ENCODE assay signal across 8 mouse cellular contexts in the genomic region with DNA sequence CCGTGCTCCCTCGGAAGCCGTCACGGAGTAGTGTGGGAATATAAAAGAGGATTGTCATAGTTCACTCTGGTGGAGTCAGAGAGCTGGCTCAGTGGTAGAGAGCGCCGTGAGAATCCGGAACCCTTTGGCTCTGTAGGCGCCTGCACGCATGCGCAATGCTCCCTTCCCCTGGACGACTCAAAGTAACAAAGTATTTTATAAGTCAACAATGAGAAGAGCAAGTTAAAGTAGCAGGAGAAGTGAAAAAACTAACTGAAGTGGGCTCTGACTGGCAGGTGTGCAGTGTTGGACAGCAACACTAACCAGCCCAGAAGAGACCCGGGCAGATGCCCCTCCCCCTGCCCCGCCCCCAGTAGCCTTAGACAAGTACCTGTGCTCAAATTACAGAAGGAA. TPM values are rescaled to one million over a fixed set of nuclear protein-coding genes. Genes with fewer than 3 reads are reported as not detected.
DNase-seq lines count a peak whose midpoint lies in the region; ATAC-seq lines count a peak whose summit lies in the region.

No protein-coding gene starts in this region.

- peak overlapping the region; percentile 47 for H3K4me2 ChIP-seq in intestine, embryonic 15.5 days (replicated peaks)

- H3K27ac ChIP-seq in intestine, embryonic 15.5 days = peak overlapping the region; percentile 51

- 0 out of 2 replicates have a peak, but pooled peaks cover 4% of the 10 kb centered on the region for H3K4me1 ChIP-seq in intestine, embryonic 15.5 days (replicated peaks)

- intact Hi-C loops in left cerebral cortex, postnatal 10 days (cut with DNase I) = no loop called here

- WGBS in intestine, embryonic 15.5 days = 9% methylated on average over 13 of the region's 13 CpGs

- H3K4me3 ChIP-seq in intestine, embryonic 15.5 days (replicated peaks) = peak overlapping the region; percentile 38

- H3K27me3 ChIP-seq in intestine, embryonic 15.5 days (replicated peaks) = no peaks in the 10 kb centered on the region

- no peaks in the 10 kb centered on the region for H3K9me3 ChIP-seq in intestine, embryonic 15.5 days

- no peaks in the 10 kb centered on the region for H3K36me3 ChIP-seq in intestine, embryonic 15.5 days

- H3K9ac ChIP-seq in intestine, embryonic 15.5 days = peak overlapping the region; percentile 30; the same call in 1 of the 2 replicates

- peak; percentile 70 to 90 for DNase-seq in adrenal gland, adult (ENCODE audit: inconsistent age in 2 of 2, low spot score in 1 of 2)
- peak; percentile 59 for DNase-seq in gastrocnemius, postnatal 10 days
- DNase-seq in left cerebral cortex, postnatal 10 days (ENCODE audit: extremely low spot score in 1 of 2, low spot score in 2 of 2) = peak; percentile 64 to 81
- DNase-seq in right cerebral cortex, postnatal 36 days (ENCODE audit: low spot score in 2 of 2) = peak; percentile 62 to 73

- ATAC-seq in common myeloid progenitor, adult 5-6 weeks (replicated peaks; ENCODE audit: low read depth, poor library complexity, severe bottlenecking) = 0 out of 2 replicates have a peak, but pooled peaks have one; percentile 50
- peak; percentile 93 for ATAC-seq in intestine, embryonic 15.5 days
- ATAC-seq in megakaryocyte progenitor cell, adult 5-6 weeks (replicated peaks; ENCODE audit: poor library complexity) = peak; percentile 31; the same call in 1 of the 2 replicates
- ATAC-seq in megakaryocyte-erythroid progenitor cell, adult 5-6 weeks (replicated peaks; ENCODE audit: low FRiP score, low TSS enrichment, poor library complexity, severe bottlenecking) = no peak

RNA-seq across cellular contexts. Expression of a gene that starts 31.5 kb away (rescaled TPM):
- total RNA-seq in common myeloid progenitor, adult 5-6 weeks (2017) = 144 and 156 TPM in 2 replicates
- total RNA-seq in gastrocnemius, postnatal 10 days (2021) = 100 to 1,000 TPM; 138 to 140 TPM
- polyA plus RNA-seq in intestine, embryonic 15.5 days (2015; fragmentation: Nextera tagmentation; extraction: Ambion mirVana) = 215 and 241 TPM in 2 replicates
- 100 to 1,000 TPM; 125 to 130 TPM for total RNA-seq in left cerebral cortex, postnatal 10 days (2021)
- total RNA-seq in megakaryocyte progenitor cell, adult 5-6 weeks (2015) = 112 and 117 TPM in 2 replicates
- 118 and 129 TPM in 2 replicates for total RNA-seq in megakaryocyte progenitor cell, adult 5-6 weeks (2017)
- total RNA-seq in megakaryocyte-erythroid progenitor cell, adult 5-6 weeks (2014; fragmentation: Nextera tagmentation) = 162 and 174 TPM in 2 replicates
- 182 and 194 TPM in 2 replicates for total RNA-seq in megakaryocyte-erythroid progenitor cell, adult 5-6 weeks (2017)

RNA-seq across cellular contexts. Expression of a gene that starts 34.0 kb away (rescaled TPM):
- 27.9 and 50.6 TPM in 2 replicates for total RNA-seq in common myeloid progenitor, adult 5-6 weeks (2017)
- total RNA-seq in gastrocnemius, postnatal 10 days (2021) = 1 to 10 TPM; 1.2 to 2.1 TPM
- 0.82 and 1.2 TPM in 2 replicates for polyA plus RNA-seq in intestine, embryonic 15.5 days (2015; fragmentation: Nextera tagmentation; extraction: Ambion mirVana)
- total RNA-seq in left cerebral cortex, postnatal 10 days (2021) = 1 to 10 TPM; 1.4 to 4.6 TPM
- total RNA-seq in megakaryocyte progenitor cell, adult 5-6 weeks (2015) = 25.8 and 27.1 TPM in 2 replicates
- 19.6 and 34.1 TPM in 2 replicates for total RNA-seq in megakaryocyte progenitor cell, adult 5-6 weeks (2017)
- total RNA-seq in megakaryocyte-erythroid progenitor cell, adult 5-6 weeks (2014; fragmentation: Nextera tagmentation) = 49.4 and 90.6 TPM in 2 replicates
- total RNA-seq in megakaryocyte-erythroid progenitor cell, adult 5-6 weeks (2017) = 23.5 and 54.2 TPM in 2 replicates
